Mouse (Mus musculus) bone marrow macrophage, adult 2 months (primary cell): ENCODE data around the gene Gnat1. TPM values are rescaled to one million over a fixed set of nuclear protein-coding genes. Genes with fewer than 3 reads are reported as not detected.

Experiments used
- H3K27ac ChIP-seq: 2 replicates; pipeline ENCODE4 v1.5.1; 2012; ENCODE audit warnings: low read depth, low read length; ENCODE audit not compliant: insufficient read depth
- H3K4me1 ChIP-seq: 2 replicates; pipeline ENCODE4 v1.6.1; 2012; ENCODE audit warnings: low read length; ENCODE audit not compliant: control insufficient read depth, insufficient read depth
- H3K4me3 ChIP-seq: 2 replicates; pipeline ENCODE4 v1.5.1; 2012; ENCODE audit warnings: mild to moderate bottlenecking, low read length, moderate library complexity; ENCODE audit not compliant: insufficient read depth
- CTCF ChIP-seq: IDR thresholded peaks from 2 replicates; pipeline ENCODE4 v1.5.1; 2012; ENCODE audit warnings: low read depth, mild to moderate bottlenecking, low read length, moderate library complexity
- POLR2A ChIP-seq: IDR thresholded peaks from 2 replicates; pipeline ENCODE4 v1.6.1; 2012; ENCODE audit warnings: mild to moderate bottlenecking, low read depth, low read length, borderline replicate concordance
- polyA plus RNA-seq: library from polyadenylated mRNA; stranded (reverse); fragments of >200 nt; gene quantifications from 2 replicates; pipeline ENCODE4 v1.2.4, GENCODE M21; 2012; ENCODE audit not compliant: missing spikeins, insufficient read depth, insufficient read length

Gnat1 gene
- polyA plus RNA-seq, 1 experiment = not detected

- no peak overlapping the region for H3K27ac ChIP-seq
- peaks cover 58% of the 10 kb centered on the region for H3K4me1 ChIP-seq
- TF ChIP-seq POLR2A (no peak), CTCF (no peak)
- H3K4me3 ChIP-seq = no peak overlapping the region
Observed at GRCm38 (mm10) chr9:107630576-107630975, 48.9 kb downstream of the Gnat1 start.

- peak overlapping the region; percentile 55 for H3K4me3 ChIP-seq
- TF ChIP-seq POLR2A = no peak
- TF ChIP-seq CTCF = no peak
- H3K4me1 ChIP-seq = peaks cover 64% of the 10 kb centered on the region
- peak overlapping the region; percentile 91 for H3K27ac ChIP-seq
Observed at GRCm38 (mm10) chr9:107629901-107630425, 49.5 kb downstream of the Gnat1 start.

GRCm38 (mm10) chr9:107629411-107629730 lies 50.1 kb downstream of the Gnat1 start:
- peak overlapping the region; percentile 91 for H3K27ac ChIP-seq
- peaks cover 68% of the 10 kb centered on the region for H3K4me1 ChIP-seq
- TF ChIP-seq POLR2A = no peak
- TF ChIP-seq CTCF = no peak
- peak overlapping the region; percentile 55 for H3K4me3 ChIP-seq

- Histone ChIP-seq H3K27ac (peak overlapping the region; percentile 91), H3K4me3 (peak overlapping the region; percentile 55), H3K4me1 (peaks cover 73% of the 10 kb centered on the region)
Observed at GRCm38 (mm10) chr9:107628721-107629410, 50.6 kb downstream of the Gnat1 start.

GRCm38 (mm10) chr9:107627387-107628255 lies 51.9 kb downstream of the Gnat1 start:
- no peak overlapping the region for H3K4me3 ChIP-seq
- H3K4me1 ChIP-seq = peaks cover 78% of the 10 kb centered on the region
- TF ChIP-seq POLR2A (no peak), CTCF (no peak)
- H3K27ac ChIP-seq = no peak overlapping the region

More at GRCm38 (mm10) chr9:107628721-107629410, 50.6 kb downstream of the Gnat1 start:
- no peak for TF ChIP-seq POLR2A
- TF ChIP-seq CTCF = no peak

- H3K27ac ChIP-seq = peak overlapping the region; percentile 13; the same call in 1 of the 2 replicates
- no peak overlapping the region for H3K4me3 ChIP-seq
- H3K4me1 ChIP-seq = peaks cover 71% of the 10 kb centered on the region
Observed at GRCm38 (mm10) chr9:107626844-107627277, 52.7 kb downstream of the Gnat1 start.

GRCm38 (mm10) chr9:107626158-107626843 lies 53.2 kb downstream of the Gnat1 start:
- no peak overlapping the region for H3K27ac ChIP-seq
- peaks cover 65% of the 10 kb centered on the region for H3K4me1 ChIP-seq
- TF ChIP-seq CTCF = no peak
- no peak for TF ChIP-seq POLR2A
- H3K4me3 ChIP-seq = no peak overlapping the region

More at GRCm38 (mm10) chr9:107626844-107627277, 52.7 kb downstream of the Gnat1 start:
- TF ChIP-seq CTCF (peak; percentile 53), POLR2A (no peak)

GRCm38 (mm10) chr9:107625351-107626128 lies 54.0 kb downstream of the Gnat1 start:
- no peak overlapping the region; the same call in 1 of the 2 replicates for H3K4me3 ChIP-seq
- TF ChIP-seq CTCF = no peak
- no peak for TF ChIP-seq POLR2A
- H3K4me1 ChIP-seq = peaks cover 58% of the 10 kb centered on the region
- H3K27ac ChIP-seq = peak overlapping the region; percentile 50

- Histone ChIP-seq H3K4me1 (peaks cover 54% of the 10 kb centered on the region), H3K4me3 (peak overlapping the region; percentile 34), H3K27ac (peak overlapping the region; percentile 50)
- no peak for TF ChIP-seq CTCF
- TF ChIP-seq POLR2A = no peak
Observed at GRCm38 (mm10) chr9:107624951-107625350, 54.6 kb downstream of the Gnat1 start.
